Mouse (Mus musculus): ENCODE measurements around the gene Pou2f1.

The Pou2f1 gene

GRCm38 (mm10) chr1:166002520-166003155, at the start of gene Pou2f1:
Gene Pou2f1 (minus strand): TSS chr1:166002678.
- in situ Hi-C loops (cut with MboI, MseI): loop anchor here (5.0 to 25.0 kb wide), 7 partner anchors 150 to 1868 kb away; partner anchors contain the start of genes Aldh9a1 (in 1 of the 2), Dcaf6 (in 1 of the 2), Mpc2 (in 1 of the 2) and Tiprl (in 1 of the 2)

- in situ Hi-C loops (cut with MboI, MseI): loop anchor here in 1 of 2 experiments (10.0 kb wide), 1 partner anchor 1226 kb away; no protein-coding TSS in a partner anchor
Observed at GRCm38 (mm10) chr1:166049046-166049827, 46.8 kb upstream of the Pou2f1 start.

- in situ Hi-C loops (cut with MboI, MseI): loop anchor here in 1 of 2 experiments (10.0 kb wide), 1 partner anchor 1226 kb away; no protein-coding TSS in a partner anchor
Observed at GRCm38 (mm10) chr1:166048230-166048911, 45.9 kb upstream of the Pou2f1 start.

- in situ Hi-C loops (cut with MboI, MseI): loop anchor here in 1 of 2 experiments (10.0 kb wide), 1 partner anchor 1227 kb away; no protein-coding TSS in a partner anchor
Observed at GRCm38 (mm10) chr1:166047505-166048170, 45.2 kb upstream of the Pou2f1 start.

GRCm38 (mm10) chr1:166045894-166046197, 43.4 kb upstream of the Pou2f1 start:
- in situ Hi-C loops (cut with MboI, MseI): loop anchor here in 1 of 2 experiments (10.0 kb wide), 1 partner anchor 1229 kb away; no protein-coding TSS in a partner anchor

GRCm38 (mm10) chr1:166045060-166045893, 42.8 kb upstream of the Pou2f1 start:
- in situ Hi-C loops (cut with MboI, MseI): loop anchor here in 1 of 2 experiments (10.0 kb wide), 1 partner anchor 1230 kb away; no protein-coding TSS in a partner anchor

- in situ Hi-C loops (cut with MboI, MseI): loop anchor here in 1 of 2 experiments (10.0 kb wide), 1 partner anchor 1231 kb away; no protein-coding TSS in a partner anchor
Observed at GRCm38 (mm10) chr1:166043451-166044149, 41.1 kb upstream of the Pou2f1 start.

GRCm38 (mm10) chr1:166041501-166041900, 39.0 kb upstream of the Pou2f1 start:
- in situ Hi-C loops (cut with MboI, MseI): loop anchor here in 1 of 2 experiments (10.0 kb wide), 1 partner anchor 1233 kb away; no protein-coding TSS in a partner anchor

GRCm38 (mm10) chr1:166038731-166039332, 36.4 kb upstream of the Pou2f1 start:
- in situ Hi-C loops (cut with MboI, MseI): no loop called here

- in situ Hi-C loops (cut with MboI, MseI): no loop called here
Observed at GRCm38 (mm10) chr1:166035045-166035444, 32.6 kb upstream of the Pou2f1 start.

- in situ Hi-C loops (cut with MboI, MseI): no loop called here
Observed at GRCm38 (mm10) chr1:166031673-166032547, 29.4 kb upstream of the Pou2f1 start.

GRCm38 (mm10) chr1:166023981-166024380, 21.5 kb upstream of the Pou2f1 start:
- in situ Hi-C loops (cut with MboI, MseI): loop anchor here (10.0 to 25.0 kb wide), 3 partner anchors 771 to 1313 kb away; partner anchors contain the start of gene Aldh9a1 (in 1 of the 2)

- in situ Hi-C loops (cut with MboI, MseI): loop anchor here (25.0 kb wide), 2 partner anchors 1245 to 1320 kb away; partner anchors contain the start of gene Aldh9a1 (in 1 of the 2)
Observed at GRCm38 (mm10) chr1:166017203-166017602, 14.7 kb upstream of the Pou2f1 start.

GRCm38 (mm10) chr1:166016306-166016705, 13.8 kb upstream of the Pou2f1 start:
- in situ Hi-C loops (cut with MboI, MseI): loop anchor here (25.0 kb wide), 2 partner anchors 1246 to 1321 kb away; partner anchors contain the start of gene Aldh9a1 (in 1 of the 2)

- in situ Hi-C loops (cut with MboI, MseI): loop anchor here (25.0 kb wide), 2 partner anchors 1248 to 1323 kb away; partner anchors contain the start of gene Aldh9a1 (in 1 of the 2)
Observed at GRCm38 (mm10) chr1:166014530-166014929, 12.1 kb upstream of the Pou2f1 start.

- in situ Hi-C loops (cut with MboI, MseI): loop anchor here (25.0 kb wide), 2 partner anchors 1252 to 1327 kb away; partner anchors contain the start of gene Aldh9a1 (in 1 of the 2)
Observed at GRCm38 (mm10) chr1:166010106-166010505, 7.6 kb upstream of the Pou2f1 start.

- in situ Hi-C loops (cut with MboI, MseI): loop anchor here (10.0 to 25.0 kb wide), 5 partner anchors 544 to 1874 kb away; partner anchors contain the start of genes Aldh9a1 (in 1 of the 2), Dcaf6 (in 1 of the 2), Mpc2 (in 1 of the 2) and Tiprl (in 1 of the 2)
Observed at GRCm38 (mm10) chr1:166008634-166009350, 6.3 kb upstream of the Pou2f1 start.
